In the genomic region with DNA sequence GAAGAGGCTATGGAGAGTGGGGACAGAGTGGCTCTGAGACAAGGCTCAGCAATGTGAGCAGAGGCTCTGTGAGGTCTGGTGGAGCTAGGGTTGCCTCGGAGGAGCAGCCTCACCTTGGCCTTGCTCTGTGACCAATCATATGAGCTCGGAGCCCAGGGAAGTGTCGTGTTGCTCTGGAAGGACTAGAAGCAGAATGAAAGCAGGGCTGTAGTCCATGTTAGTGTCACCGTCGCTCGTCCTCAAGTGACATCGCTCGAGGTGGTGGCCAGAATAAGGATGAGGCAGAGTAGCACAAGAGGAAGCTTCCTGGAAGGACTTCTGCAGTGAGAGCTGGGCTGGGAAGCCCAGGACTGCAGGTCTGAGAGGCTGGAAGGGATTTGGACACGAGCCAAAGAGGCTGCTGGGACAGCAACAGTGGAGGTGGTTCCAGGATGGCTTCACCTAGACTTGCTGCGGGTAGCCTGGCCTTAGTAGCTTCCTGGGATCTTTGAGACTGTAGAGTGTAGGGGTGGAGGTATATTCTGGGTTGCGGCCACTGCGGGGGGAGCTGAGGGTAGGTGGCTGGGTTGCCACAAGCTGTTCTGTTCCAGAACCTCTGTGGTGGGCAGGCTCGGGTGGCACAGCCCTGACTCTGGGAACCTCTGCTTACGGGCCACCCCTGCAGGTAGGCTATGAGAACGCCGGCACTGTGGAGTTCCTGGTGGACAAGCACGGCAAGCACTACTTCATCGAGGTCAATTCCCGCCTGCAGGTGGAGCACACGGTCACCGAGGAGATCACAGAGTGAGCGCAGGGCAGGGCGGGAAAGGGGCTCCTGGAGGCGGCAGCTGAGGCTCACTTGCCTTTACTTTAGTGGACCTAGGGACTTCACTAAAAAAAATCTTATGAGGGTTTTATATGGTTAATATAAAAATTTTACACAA, we compare ENCODE assay signal across 8 mouse cellular contexts. TPM values are rescaled to one million over a fixed set of nuclear protein-coding genes. Genes with fewer than 3 reads are reported as not detected.
DNase-seq lines count a peak whose midpoint lies in the region; ATAC-seq lines count a peak whose summit lies in the region.

No protein-coding gene starts in this region.

- WGBS in midbrain, embryonic 14.5 days = 41% methylated on average over 24 of the region's 24 CpGs
- 42% methylated on average over 24 of the region's 24 CpGs for WGBS in midbrain, embryonic 10.5 days
- WGBS in intestine, embryonic 14.5 days = 33% methylated on average over 24 of the region's 24 CpGs
- WGBS in liver, embryonic 13.5 days (ENCODE audit: insufficient replicate concordance) = 40% methylated on average over 24 of the region's 24 CpGs
- WGBS in stomach, embryonic 15.5 days = 39% methylated on average over 24 of the region's 24 CpGs

- no peak for ATAC-seq in midbrain, embryonic 14.5 days (ENCODE audit: low FRiP score, low TSS enrichment)
- peak; percentile 80 for ATAC-seq in intestine, embryonic 14.5 days (replicated peaks; ENCODE audit: low FRiP score, low TSS enrichment, low read depth)
- peak; percentile 46 for ATAC-seq in liver, embryonic 13.5 days (ENCODE audit: low read depth)
- peak; percentile 76 for ATAC-seq in stomach, embryonic 15.5 days (ENCODE audit: insufficient read depth, low FRiP score, low read depth)

- H3K9me3 ChIP-seq in midbrain, embryonic 14.5 days (ENCODE audit: control insufficient read depth, low read length) = no peaks in the 10 kb centered on the region
- no peaks in the 10 kb centered on the region for H3K9me3 ChIP-seq in midbrain, embryonic 10.5 days (replicated peaks)
- H3K9me3 ChIP-seq in intestine, embryonic 14.5 days (ENCODE audit: control insufficient read depth, low read length) = no peaks in the 10 kb centered on the region
- no peaks in the 10 kb centered on the region for H3K9me3 ChIP-seq in liver, embryonic 13.5 days (replicated peaks)
- no peaks in the 10 kb centered on the region for H3K9me3 ChIP-seq in stomach, embryonic 15.5 days

- no peak overlapping the region for H3K27ac ChIP-seq in midbrain, embryonic 14.5 days (replicated peaks; ENCODE audit: low read depth, low read length)
- no peak overlapping the region for H3K27ac ChIP-seq in midbrain, embryonic 10.5 days (replicated peaks)
- no peak overlapping the region for H3K27ac ChIP-seq in intestine, embryonic 14.5 days (ENCODE audit: low read depth)
- H3K27ac ChIP-seq in liver, embryonic 13.5 days = no peak overlapping the region
- no peak overlapping the region; the same call in 1 of the 2 replicates for H3K27ac ChIP-seq in stomach, embryonic 15.5 days

- no peaks in the 10 kb centered on the region for H3K36me3 ChIP-seq in midbrain, embryonic 14.5 days (ENCODE audit: control insufficient read depth, insufficient read depth, low read length)
- no peaks in the 10 kb centered on the region for H3K36me3 ChIP-seq in midbrain, embryonic 10.5 days
- H3K36me3 ChIP-seq in intestine, embryonic 14.5 days (ENCODE audit: control insufficient read depth, insufficient read depth, low read length) = no peaks in the 10 kb centered on the region
- H3K36me3 ChIP-seq in liver, embryonic 13.5 days = peaks cover 15% of the 10 kb centered on the region
- H3K36me3 ChIP-seq in stomach, embryonic 15.5 days = no peaks in the 10 kb centered on the region

- no peak overlapping the region for H3K4me3 ChIP-seq in midbrain, embryonic 14.5 days (replicated peaks; ENCODE audit: low read depth, low read length)
- no peak overlapping the region for H3K4me3 ChIP-seq in midbrain, embryonic 10.5 days
- no peak overlapping the region for H3K4me3 ChIP-seq in intestine, embryonic 14.5 days (ENCODE audit: low read depth, low read length)
- H3K4me3 ChIP-seq in liver, embryonic 13.5 days (replicated peaks) = no peak overlapping the region
- no peak overlapping the region for H3K4me3 ChIP-seq in stomach, embryonic 15.5 days (replicated peaks)

- H3K27me3 ChIP-seq in midbrain, embryonic 14.5 days (ENCODE audit: control insufficient read depth, insufficient read depth, low read length) = no peaks in the 10 kb centered on the region
- no peaks in the 10 kb centered on the region for H3K27me3 ChIP-seq in midbrain, embryonic 10.5 days (ENCODE audit: low read depth, poor library complexity, severe bottlenecking)
- H3K27me3 ChIP-seq in intestine, embryonic 14.5 days (replicated peaks; ENCODE audit: control insufficient read depth, insufficient read depth, low read length) = no peaks in the 10 kb centered on the region
- H3K27me3 ChIP-seq in liver, embryonic 13.5 days = no peaks in the 10 kb centered on the region
- no peaks in the 10 kb centered on the region for H3K27me3 ChIP-seq in stomach, embryonic 15.5 days (replicated peaks)

- no peak overlapping the region for H3K9ac ChIP-seq in midbrain, embryonic 14.5 days (replicated peaks; ENCODE audit: low read length)
- H3K9ac ChIP-seq in intestine, embryonic 14.5 days (ENCODE audit: low read length) = no peak overlapping the region
- H3K9ac ChIP-seq in liver, embryonic 13.5 days = no peak overlapping the region; the same call in 1 of the 2 replicates
- no peak overlapping the region for H3K9ac ChIP-seq in stomach, embryonic 15.5 days

- intact Hi-C loops in left cerebral cortex, postnatal 36 days (cut with DNase I) = no loop called here

- H3K4me2 ChIP-seq in midbrain, embryonic 14.5 days (ENCODE audit: low read length) = no peak overlapping the region
- H3K4me2 ChIP-seq in intestine, embryonic 14.5 days (ENCODE audit: low read length) = no peak overlapping the region
- no peak overlapping the region for H3K4me2 ChIP-seq in liver, embryonic 13.5 days
- H3K4me2 ChIP-seq in stomach, embryonic 15.5 days = 0 out of 2 replicates have a peak overlapping the region, but pooled peaks have one; percentile 21

- DNase-seq in midbrain, embryonic 14.5 days = peak; percentile 54
- DNase-seq in midbrain, embryonic 10.5 days (ENCODE audit: low spot score) = no peak
- peak; percentile 66 for DNase-seq in embryo, embryonic 10.5 days (ENCODE audit: low spot score)
- peak; percentile 71 for DNase-seq in intestine, embryonic 14.5 days (ENCODE audit: low spot score)
- DNase-seq in liver, embryonic 13.5 days = no peak
- DNase-seq in adrenal gland, postnatal 14 days = no peak
- DNase-seq in left cerebral cortex, postnatal 36 days (ENCODE audit: low spot score in 2 of 2) = no peak

- no peaks in the 10 kb centered on the region for H3K4me1 ChIP-seq in midbrain, embryonic 14.5 days (ENCODE audit: control insufficient read depth, insufficient read depth, low read length)
- H3K4me1 ChIP-seq in midbrain, embryonic 10.5 days = peaks cover 4% of the 10 kb centered on the region
- H3K4me1 ChIP-seq in intestine, embryonic 14.5 days (replicated peaks; ENCODE audit: control insufficient read depth, insufficient read depth, low read length) = peaks cover 20% of the 10 kb centered on the region
- peaks cover 27% of the 10 kb centered on the region for H3K4me1 ChIP-seq in liver, embryonic 13.5 days (replicated peaks)
- H3K4me1 ChIP-seq in stomach, embryonic 15.5 days = peaks cover 21% of the 10 kb centered on the region

RNA-seq across cellular contexts. Expression of a gene that starts 11.4 kb away (rescaled TPM):
- 14.1 and 18.8 TPM in 2 replicates for polyA plus RNA-seq in midbrain, embryonic 14.5 days (2014; fragmentation: Nextera tagmentation; extraction: Ambion mirVana)
- polyA plus RNA-seq in midbrain, embryonic 10.5 days (2016; fragmentation: Nextera tagmentation; extraction: Ambion mirVana) = 5.6 and 6.5 TPM in 2 replicates
- polyA plus RNA-seq in intestine, embryonic 14.5 days (2014; fragmentation: Nextera tagmentation; extraction: Ambion mirVana) = 8.6 and 9.3 TPM in 2 replicates
- 0.43 and 0.59 TPM in 2 replicates for polyA plus RNA-seq in liver, embryonic 13.5 days (2015; fragmentation: Nextera tagmentation; extraction: Ambion mirVana)
- polyA plus RNA-seq in stomach, embryonic 15.5 days (2015; fragmentation: Nextera tagmentation; extraction: Ambion mirVana) = 5.7 and 6.1 TPM in 2 replicates
- 6.1 and 7.6 TPM in 2 replicates for total RNA-seq in adrenal gland, postnatal 14 days (2021)
- 10 to 100 TPM; 43.2 to 48.6 TPM for total RNA-seq in left cerebral cortex, postnatal 36 days (2021)

RNA-seq across cellular contexts. Expression of a gene that starts 21.4 kb away (rescaled TPM):
- polyA plus RNA-seq in midbrain, embryonic 14.5 days (2014; fragmentation: Nextera tagmentation; extraction: Ambion mirVana) = 48.5 and 52.1 TPM in 2 replicates
- polyA plus RNA-seq in midbrain, embryonic 10.5 days (2016; fragmentation: Nextera tagmentation; extraction: Ambion mirVana) = 80.7 and 87.0 TPM in 2 replicates
- 75.3 and 78.6 TPM in 2 replicates for polyA plus RNA-seq in intestine, embryonic 14.5 days (2014; fragmentation: Nextera tagmentation; extraction: Ambion mirVana)
- polyA plus RNA-seq in liver, embryonic 13.5 days (2015; fragmentation: Nextera tagmentation; extraction: Ambion mirVana) = 31.3 and 32.3 TPM in 2 replicates
- polyA plus RNA-seq in stomach, embryonic 15.5 days (2015; fragmentation: Nextera tagmentation; extraction: Ambion mirVana) = 66.1 and 66.8 TPM in 2 replicates
- total RNA-seq in adrenal gland, postnatal 14 days (2021) = 26.1 and 28.6 TPM in 2 replicates
- total RNA-seq in left cerebral cortex, postnatal 36 days (2021) = 10 to 100 TPM; 26.1 to 26.6 TPM

Comparison
In these comparisons a context has a peak if more than half of its experiments do, and no peak if none do; other contexts are left out.
1. DNase-seq: peak in midbrain, embryonic 14.5 days (single experiment), embryo, embryonic 10.5 days (single experiment) and intestine, embryonic 14.5 days (single experiment); none in midbrain, embryonic 10.5 days (single experiment), liver, embryonic 13.5 days (single experiment), adrenal gland, postnatal 14 days (single experiment) and left cerebral cortex, postnatal 36 days (0 of 2).